Mouse (Mus musculus): ENCODE measurements around the gene Lamb3.

DNA sequence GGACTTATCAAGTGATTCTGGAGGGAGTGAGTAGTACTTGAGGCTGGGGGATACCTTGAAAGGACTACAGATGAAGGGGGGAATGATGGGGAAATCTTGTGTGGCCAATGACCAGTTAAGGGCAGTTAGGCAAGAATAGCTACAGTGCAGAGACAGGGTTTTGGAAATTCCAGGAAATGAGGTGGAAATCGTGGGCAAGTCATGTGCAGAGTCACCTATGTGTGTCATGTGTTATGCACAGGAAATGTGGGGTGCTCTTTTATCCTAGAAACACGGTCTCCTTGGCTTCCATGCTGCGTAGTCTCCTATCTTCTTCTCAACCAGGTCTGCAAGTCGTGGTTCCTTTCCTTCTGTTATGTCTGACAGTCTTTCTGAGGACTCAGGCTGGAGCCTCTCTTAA, 72.0 kb downstream of the Lamb3 start:
- TF ChIP-seq CTCF (IDR thresholded peaks at IDR 0.05) = no peak
- no peak for TF ChIP-seq EP300 (IDR thresholded peaks at IDR 0.05)

Data from lung, postnatal 0 days (tissue).